Mouse (Mus musculus): ENCODE measurements around the gene Gm14496. TPM values are rescaled to one million over a fixed set of nuclear protein-coding genes. Genes with fewer than 3 reads are reported as not detected.
"Not testable (repeated sequence)": the region's sequence is repeated elsewhere in the genome, so short reads cannot be mapped to it uniquely, and the experiment has no call there.

Gm14496 gene
- not detected for total RNA-seq (2021)
- long read RNA-seq, experiment 1 = 0 reads
- long read RNA-seq, experiment 2 = 0 reads

DNA sequence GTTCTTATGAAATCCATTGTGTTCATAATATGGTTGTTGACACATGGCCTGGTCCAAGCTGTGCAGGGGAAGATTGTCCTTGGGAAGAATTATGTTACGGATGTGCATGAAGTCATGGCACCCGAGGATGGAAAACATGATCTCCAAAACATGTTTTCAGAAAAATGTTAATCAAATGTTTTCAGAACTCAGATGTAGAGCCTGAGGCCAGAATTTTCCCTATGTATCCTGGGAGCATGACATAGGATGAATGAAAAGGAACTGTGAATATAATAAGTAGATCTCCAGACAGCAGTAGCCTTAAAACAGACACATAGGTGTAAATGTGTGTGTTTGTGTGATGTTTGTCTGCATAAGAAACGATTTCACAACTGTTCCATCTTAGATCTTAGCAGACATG lies at the start of gene Gm14496:
Gene Gm14496, plus strand, starts transcription at position 301 of the 400 bp plus-strand sequence.
- intact Hi-C loops (cut with DNase I) = no loop called here

DNA sequence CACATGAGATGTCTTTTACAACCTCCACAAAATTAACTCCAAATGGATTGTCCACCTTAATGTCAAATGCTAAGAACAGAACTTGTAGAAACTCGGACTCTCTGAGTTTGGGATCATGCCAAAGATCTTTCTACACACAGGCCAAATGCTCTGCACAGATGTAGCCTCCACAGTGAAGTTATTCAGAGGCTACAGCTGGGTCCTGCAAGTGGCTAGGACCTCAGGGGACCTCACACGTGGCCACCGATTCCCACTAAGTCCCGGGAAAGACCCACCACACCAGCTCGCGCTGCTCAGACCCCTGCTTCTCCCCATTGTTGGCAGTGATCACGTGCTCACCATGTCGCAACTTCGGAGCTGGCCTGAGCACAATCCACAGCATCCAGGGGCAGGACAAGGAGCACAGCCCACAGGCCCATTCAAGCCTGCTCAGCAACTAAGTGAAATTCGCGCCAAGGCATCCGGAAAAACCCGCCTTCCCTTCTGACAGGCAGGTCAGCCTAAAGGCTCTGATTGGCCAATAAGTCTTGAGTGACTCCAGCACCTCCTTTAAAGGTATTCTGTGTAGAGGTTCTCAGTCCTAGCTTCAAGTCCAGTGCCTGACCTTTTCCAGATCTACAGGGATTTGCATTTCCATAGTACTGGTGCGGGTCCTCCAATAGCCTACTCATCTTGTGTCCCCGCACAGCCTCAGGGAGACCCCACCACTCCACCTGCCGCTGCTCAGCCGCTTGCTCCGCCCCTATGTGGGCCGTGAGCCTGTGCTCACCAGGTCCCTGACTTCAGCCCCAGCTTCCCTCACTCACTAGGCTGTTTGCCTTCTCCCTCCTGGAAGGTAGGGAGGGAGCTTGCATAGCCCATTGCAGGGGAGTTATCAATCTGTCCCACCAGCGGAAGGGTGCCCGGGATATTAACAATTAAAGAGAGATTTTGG lies 37.9 kb upstream of the Gm14496 start:
- DNase-seq; intact Hi-C loops (cut with DNase I): not testable (repeated sequence)

More for the DNA sequence above, at the start of gene Gm14496:
- no peak for DNase-seq

DNA sequence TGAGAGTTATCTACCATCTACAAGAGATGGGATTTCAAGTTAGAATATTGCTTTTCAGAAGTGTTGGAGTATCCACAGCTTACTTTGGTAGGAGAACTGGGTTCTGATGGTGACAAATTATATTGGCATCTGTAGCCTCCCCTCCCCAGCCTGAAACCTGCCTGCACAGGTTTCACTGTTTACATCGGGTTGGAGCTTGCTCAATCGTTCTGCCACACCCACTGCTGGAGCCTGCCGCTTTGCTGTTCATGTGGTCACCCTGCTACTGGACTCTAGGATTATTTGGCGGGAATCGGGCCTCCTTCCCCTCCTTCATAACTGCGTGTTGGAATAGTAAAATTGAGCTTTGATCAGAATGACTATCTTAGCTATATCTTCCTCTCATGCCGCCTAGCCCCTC lies 22.5 kb upstream of the Gm14496 start:
- intact Hi-C loops (cut with DNase I) = no loop called here
- no peak for DNase-seq

DNA sequence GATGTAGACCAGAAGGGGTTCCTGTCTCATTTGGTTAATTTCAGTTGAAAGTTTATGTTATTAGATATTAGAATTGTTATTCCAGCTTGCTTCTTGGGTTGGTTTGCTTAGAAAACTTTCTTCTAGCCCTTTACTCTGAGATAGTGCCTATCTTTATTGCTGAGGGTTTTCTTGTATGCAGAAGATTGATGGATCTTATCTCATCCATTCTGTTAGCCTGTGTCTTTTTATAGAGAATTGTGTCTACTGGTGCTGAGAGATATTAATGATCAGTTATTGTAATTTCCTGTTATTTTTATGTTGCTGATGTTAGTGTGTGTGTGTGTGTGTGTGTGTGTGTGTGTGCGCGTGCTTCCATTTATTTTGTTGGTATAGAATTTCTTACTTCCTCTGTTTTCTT lies 21.7 kb upstream of the Gm14496 start:
- no peak for DNase-seq
- intact Hi-C loops (cut with DNase I) = no loop called here

DNA sequence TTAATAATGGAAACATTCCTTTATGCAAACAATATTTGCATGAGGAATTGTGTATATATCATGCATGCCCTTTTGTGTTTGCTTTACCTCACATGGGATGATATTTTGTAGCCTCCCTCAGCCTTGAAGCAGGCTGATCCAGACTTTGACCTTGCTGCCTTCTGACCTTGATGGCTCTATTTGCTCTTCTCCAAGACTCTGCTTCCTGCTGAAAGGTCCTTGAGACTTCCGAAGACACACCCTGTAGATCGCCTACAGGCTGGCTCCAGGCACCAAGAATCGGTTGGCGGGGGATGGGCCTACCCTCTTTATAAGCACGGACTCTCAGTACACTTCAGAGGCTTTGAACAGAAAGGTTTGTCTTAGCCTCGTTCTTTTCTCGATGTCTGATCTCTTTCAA lies 9.0 kb upstream of the Gm14496 start:
- DNase-seq; intact Hi-C loops (cut with DNase I): not testable (repeated sequence)

Other genes with a start within 250 kb of the Gm14496 start
- not detected for gene Myt1, start 227.8 kb upstream of the Gm14496 start, total RNA-seq (2021)
- 10 to 100 TPM; 36.0 to 39.6 TPM for gene Pcmtd2, start 153.3 kb upstream of the Gm14496 start, total RNA-seq (2021)
- 1 to 10 TPM; 8.8 TPM for gene Polr3k, start 126.8 kb upstream of the Gm14496 start, total RNA-seq (2021)